Mouse (Mus musculus): ENCODE data around the gene Kcnk2. TPM values are rescaled to one million over a fixed set of nuclear protein-coding genes. Genes with fewer than 3 reads are reported as not detected.

Gene Kcnk2
- polyA plus RNA-seq, 1 experiment: not detected

- H3K4me3 ChIP-seq (ENCODE audit: insufficient read depth, low read length): no peak overlapping the region
- TF ChIP-seq CTCF (IDR thresholded peaks at IDR 0.05; ENCODE audit: low read depth, low read length) (no peak), POLR2A (IDR thresholded peaks at IDR 0.05; ENCODE audit: borderline replicate concordance, low read depth, low read length) (no peak)
- no peak overlapping the region for H3K27ac ChIP-seq (ENCODE audit: insufficient read depth, low read depth, low read length)
- no peaks in the 10 kb centered on the region for H3K4me1 ChIP-seq (ENCODE audit: control insufficient read depth, insufficient read depth, low read length)
These were observed 193.5 kb downstream of the Kcnk2 start for GRCm38 (mm10) chr1:189208605-189209004.

- no peak overlapping the region for H3K27ac ChIP-seq (ENCODE audit: insufficient read depth, low read depth, low read length)
- no peak overlapping the region for H3K4me3 ChIP-seq (ENCODE audit: insufficient read depth, low read length)
- no peaks in the 10 kb centered on the region for H3K4me1 ChIP-seq (ENCODE audit: control insufficient read depth, insufficient read depth, low read length)
- no peak for TF ChIP-seq CTCF (IDR thresholded peaks at IDR 0.05; ENCODE audit: low read depth, low read length)
- TF ChIP-seq POLR2A (IDR thresholded peaks at IDR 0.05; ENCODE audit: borderline replicate concordance, low read depth, low read length): no peak
These were observed 206.3 kb downstream of the Kcnk2 start for GRCm38 (mm10) chr1:189195758-189196157.

- Histone ChIP-seq H3K4me3 (ENCODE audit: insufficient read depth, low read length) (no peak overlapping the region), H3K4me1 (ENCODE audit: control insufficient read depth, insufficient read depth, low read length) (peaks cover 19% of the 10 kb centered on the region), H3K27ac (ENCODE audit: insufficient read depth, low read depth, low read length) (no peak overlapping the region)
- TF ChIP-seq CTCF (IDR thresholded peaks at IDR 0.05; ENCODE audit: low read depth, low read length): no peak
- no peak for TF ChIP-seq POLR2A (IDR thresholded peaks at IDR 0.05; ENCODE audit: borderline replicate concordance, low read depth, low read length)
These were observed 214.2 kb downstream of the Kcnk2 start for GRCm38 (mm10) chr1:189187737-189188390.

- no peak for TF ChIP-seq CTCF (IDR thresholded peaks at IDR 0.05; ENCODE audit: low read depth, low read length)
- no peak for TF ChIP-seq POLR2A (IDR thresholded peaks at IDR 0.05; ENCODE audit: borderline replicate concordance, low read depth, low read length)
- H3K4me1 ChIP-seq (ENCODE audit: control insufficient read depth, insufficient read depth, low read length): peaks cover 19% of the 10 kb centered on the region
- H3K4me3 ChIP-seq (ENCODE audit: insufficient read depth, low read length): no peak overlapping the region; the same call in 1 of the 2 replicates
- peak overlapping the region; percentile 69 for H3K27ac ChIP-seq (ENCODE audit: insufficient read depth, low read depth, low read length)
These were observed 216.8 kb downstream of the Kcnk2 start for GRCm38 (mm10) chr1:189185206-189185750.

- H3K27ac ChIP-seq (ENCODE audit: insufficient read depth, low read depth, low read length): no peak overlapping the region
- H3K4me3 ChIP-seq (ENCODE audit: insufficient read depth, low read length): no peak overlapping the region
- TF ChIP-seq POLR2A (IDR thresholded peaks at IDR 0.05; ENCODE audit: borderline replicate concordance, low read depth, low read length): no peak
- TF ChIP-seq CTCF (IDR thresholded peaks at IDR 0.05; ENCODE audit: low read depth, low read length): no peak
- no peaks in the 10 kb centered on the region for H3K4me1 ChIP-seq (ENCODE audit: control insufficient read depth, insufficient read depth, low read length)
These were observed 224.3 kb downstream of the Kcnk2 start for GRCm38 (mm10) chr1:189177746-189178145.

GRCm38 (mm10) chr1:189173479-189173878 lies 228.6 kb downstream of the Kcnk2 start:
- TF ChIP-seq POLR2A (IDR thresholded peaks at IDR 0.05; ENCODE audit: borderline replicate concordance, low read depth, low read length) (no peak), CTCF (IDR thresholded peaks at IDR 0.05; ENCODE audit: low read depth, low read length) (no peak)
- Histone ChIP-seq H3K27ac (ENCODE audit: insufficient read depth, low read depth, low read length) (no peak overlapping the region), H3K4me1 (ENCODE audit: control insufficient read depth, insufficient read depth, low read length) (peaks cover 10% of the 10 kb centered on the region), H3K4me3 (ENCODE audit: insufficient read depth, low read length) (no peak overlapping the region)

GRCm38 (mm10) chr1:189171138-189171537 lies 230.9 kb downstream of the Kcnk2 start:
- Histone ChIP-seq H3K27ac (ENCODE audit: insufficient read depth, low read depth, low read length) (no peak overlapping the region), H3K4me3 (ENCODE audit: insufficient read depth, low read length) (no peak overlapping the region), H3K4me1 (ENCODE audit: control insufficient read depth, insufficient read depth, low read length) (peaks cover 10% of the 10 kb centered on the region)
- TF ChIP-seq CTCF (IDR thresholded peaks at IDR 0.05; ENCODE audit: low read depth, low read length) (no peak), POLR2A (IDR thresholded peaks at IDR 0.05; ENCODE audit: borderline replicate concordance, low read depth, low read length) (no peak)

GRCm38 (mm10) chr1:189165756-189166155 lies 236.3 kb downstream of the Kcnk2 start:
- H3K27ac ChIP-seq (ENCODE audit: insufficient read depth, low read depth, low read length): no peak overlapping the region
- no peak for TF ChIP-seq POLR2A (IDR thresholded peaks at IDR 0.05; ENCODE audit: borderline replicate concordance, low read depth, low read length)
- TF ChIP-seq CTCF (IDR thresholded peaks at IDR 0.05; ENCODE audit: low read depth, low read length): no peak
- H3K4me3 ChIP-seq (ENCODE audit: insufficient read depth, low read length): no peak overlapping the region
- H3K4me1 ChIP-seq (ENCODE audit: control insufficient read depth, insufficient read depth, low read length): peaks cover 20% of the 10 kb centered on the region

- TF ChIP-seq CTCF (IDR thresholded peaks at IDR 0.05; ENCODE audit: low read depth, low read length): no peak
- TF ChIP-seq POLR2A (IDR thresholded peaks at IDR 0.05; ENCODE audit: borderline replicate concordance, low read depth, low read length): no peak
- Histone ChIP-seq H3K4me1 (ENCODE audit: control insufficient read depth, insufficient read depth, low read length) (peaks cover 16% of the 10 kb centered on the region), H3K27ac (ENCODE audit: insufficient read depth, low read depth, low read length) (no peak overlapping the region), H3K4me3 (ENCODE audit: insufficient read depth, low read length) (no peak overlapping the region)
These were observed 236.9 kb downstream of the Kcnk2 start for GRCm38 (mm10) chr1:189165141-189165540.

- peaks cover 15% of the 10 kb centered on the region for H3K4me1 ChIP-seq (ENCODE audit: control insufficient read depth, insufficient read depth, low read length)
- TF ChIP-seq CTCF (IDR thresholded peaks at IDR 0.05; ENCODE audit: low read depth, low read length): no peak
- no peak for TF ChIP-seq POLR2A (IDR thresholded peaks at IDR 0.05; ENCODE audit: borderline replicate concordance, low read depth, low read length)
- H3K4me3 ChIP-seq (ENCODE audit: insufficient read depth, low read length): no peak overlapping the region
- H3K27ac ChIP-seq (ENCODE audit: insufficient read depth, low read depth, low read length): no peak overlapping the region
These were observed 237.4 kb downstream of the Kcnk2 start for GRCm38 (mm10) chr1:189164721-189165120.

Measured in bone marrow macrophage, adult 2 months (primary cell).